Mouse (Mus musculus) layer of hippocampus, adult 9-10 months (tissue): ENCODE measurements around the gene Hbs1l.
A peak's percentile ranks its signal among the peaks of the same experiment; 100 is the strongest.

Source experiments
- DNase-seq: peaks from one replicate; pipeline ENCODE4 v3.0.0; 2022; ENCODE audit warnings: low spot score

Gene Hbs1l

GRCm38 (mm10) chr10:21295759-21296621 lies at the start of gene Hbs1l:
Gene Hbs1l (plus strand): TSS chr10:21295979.
- peak; percentile 62 for DNase-seq

- DNase-seq = no peak
These were observed 47.2 kb upstream of the Hbs1l start for GRCm38 (mm10) chr10:21248556-21248955.

- peak; percentile 3 for DNase-seq
These were observed 43.8 kb upstream of the Hbs1l start for GRCm38 (mm10) chr10:21251881-21252534.

DNA sequence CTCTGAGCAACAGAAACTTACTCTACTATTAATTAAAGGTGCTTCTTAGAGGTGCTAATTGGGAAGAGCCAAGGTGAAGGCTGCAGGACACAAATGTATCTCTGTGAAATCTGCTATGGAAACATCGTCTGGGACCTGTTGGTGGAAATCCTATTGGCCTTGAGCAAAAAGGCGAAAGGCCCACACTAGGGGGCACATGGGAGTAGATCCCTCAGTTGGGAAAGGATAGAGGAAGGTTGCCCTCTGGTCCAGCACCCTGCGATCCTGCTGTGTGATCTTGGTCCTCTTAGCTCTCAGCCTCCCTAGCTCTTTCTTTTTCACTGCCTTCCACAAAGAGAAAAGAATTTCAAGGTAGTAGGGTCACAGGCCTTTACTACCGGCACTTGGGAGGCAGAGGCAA lies 43.0 kb upstream of the Hbs1l start:
- DNase-seq = no peak

- DNase-seq = no peak
These were observed 41.3 kb upstream of the Hbs1l start for GRCm38 (mm10) chr10:21254266-21255140.

DNA sequence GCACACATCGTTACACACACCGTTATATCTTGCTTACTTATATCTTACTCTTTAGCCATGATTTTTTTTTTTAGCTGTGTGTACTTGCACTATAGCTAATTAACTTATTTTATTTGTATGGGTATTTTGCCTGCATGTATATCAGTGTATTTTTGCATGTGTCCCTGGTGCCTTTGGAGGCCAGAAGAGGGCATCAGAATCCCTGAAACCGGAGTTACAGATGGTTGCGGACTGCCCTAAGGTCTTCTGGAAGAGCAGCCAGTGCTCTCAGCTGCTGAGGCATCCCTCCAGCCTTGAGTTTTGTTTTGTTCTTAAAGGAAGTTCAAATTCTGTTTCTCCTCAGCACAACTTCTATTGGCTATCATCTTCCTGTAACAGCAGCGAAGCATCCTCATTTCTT lies 38.5 kb upstream of the Hbs1l start:
- no peak for DNase-seq

GRCm38 (mm10) chr10:21259649-21260048 lies 36.1 kb upstream of the Hbs1l start:
- DNase-seq = no peak

- DNase-seq = no peak
These were observed 30.6 kb upstream of the Hbs1l start for GRCm38 (mm10) chr10:21265188-21265587.

- DNase-seq = no peak
These were observed 28.3 kb upstream of the Hbs1l start for GRCm38 (mm10) chr10:21267452-21267851.

- DNase-seq = no peak
These were observed 26.9 kb upstream of the Hbs1l start for GRCm38 (mm10) chr10:21268786-21269410.

DNA sequence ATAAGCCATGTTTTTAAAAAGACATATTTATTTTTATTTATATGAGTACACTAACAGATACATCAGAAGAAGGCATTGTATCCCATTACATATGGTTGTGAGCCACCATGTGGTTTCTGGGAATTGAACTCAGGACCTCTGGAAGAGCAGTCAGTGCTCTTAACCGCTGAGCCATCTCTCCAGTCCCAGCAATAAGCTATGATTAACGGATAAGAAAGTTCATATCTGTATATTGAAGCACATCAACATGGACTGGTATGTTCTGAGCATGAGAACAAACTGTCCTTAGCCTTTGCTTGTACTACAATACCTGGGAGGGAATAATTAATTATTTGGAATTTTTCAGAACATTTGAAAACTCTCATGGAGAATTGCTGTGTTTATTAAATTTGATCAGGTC lies 25.9 kb upstream of the Hbs1l start:
- DNase-seq = no peak

GRCm38 (mm10) chr10:21270905-21271304 lies 24.9 kb upstream of the Hbs1l start:
- DNase-seq = no peak

DNA sequence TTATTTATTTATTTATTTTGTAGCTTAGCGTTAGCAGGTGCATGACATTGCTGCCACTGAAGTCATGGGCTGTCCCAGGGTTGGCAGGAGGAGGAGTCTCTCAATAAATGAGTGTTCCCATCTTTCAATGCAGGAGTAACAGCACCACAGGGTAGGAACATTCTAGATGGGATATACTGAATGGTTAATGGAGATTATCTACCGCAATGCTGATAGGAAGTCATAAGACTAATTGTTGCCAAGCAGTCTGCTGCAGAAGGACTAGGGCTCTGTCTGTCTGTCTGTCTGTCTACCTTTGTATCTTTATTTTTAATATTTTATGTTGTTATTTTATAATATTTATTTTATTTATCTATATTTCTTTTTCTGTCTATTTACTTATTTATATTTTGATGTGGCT lies 24.5 kb upstream of the Hbs1l start:
- no peak for DNase-seq

GRCm38 (mm10) chr10:21271785-21272184 lies 24.0 kb upstream of the Hbs1l start:
- no peak for DNase-seq

GRCm38 (mm10) chr10:21287243-21288127 lies 8.3 kb upstream of the Hbs1l start:
- DNase-seq = no peak

GRCm38 (mm10) chr10:21291228-21291627 lies 4.6 kb upstream of the Hbs1l start:
- no peak for DNase-seq

GRCm38 (mm10) chr10:21294217-21294616 lies 1.6 kb upstream of the Hbs1l start:
- no peak for DNase-seq

GRCm38 (mm10) chr10:21295397-21295758 lies 401 bp upstream of the Hbs1l start:
- DNase-seq = no peak

DNA sequence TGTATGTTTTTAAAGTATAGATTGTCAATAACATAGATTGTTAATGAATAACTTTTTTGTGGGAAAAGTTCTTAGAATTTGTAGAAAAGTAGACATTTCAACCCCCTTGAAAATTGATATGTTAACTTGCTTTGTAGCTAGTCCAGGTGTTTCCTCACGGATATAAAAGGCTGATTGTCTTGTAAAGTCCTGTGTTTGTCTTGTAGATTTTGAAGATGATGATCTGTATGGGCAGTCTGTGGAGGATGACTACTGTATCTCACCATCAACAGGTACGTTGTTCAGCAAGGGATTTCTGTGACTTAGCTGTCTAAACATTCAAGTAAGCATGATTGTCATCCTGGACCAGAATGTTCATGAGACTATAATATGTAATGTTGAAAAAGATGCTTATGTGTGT lies 3.2 kb downstream of the Hbs1l start:
- DNase-seq = no peak

DNA sequence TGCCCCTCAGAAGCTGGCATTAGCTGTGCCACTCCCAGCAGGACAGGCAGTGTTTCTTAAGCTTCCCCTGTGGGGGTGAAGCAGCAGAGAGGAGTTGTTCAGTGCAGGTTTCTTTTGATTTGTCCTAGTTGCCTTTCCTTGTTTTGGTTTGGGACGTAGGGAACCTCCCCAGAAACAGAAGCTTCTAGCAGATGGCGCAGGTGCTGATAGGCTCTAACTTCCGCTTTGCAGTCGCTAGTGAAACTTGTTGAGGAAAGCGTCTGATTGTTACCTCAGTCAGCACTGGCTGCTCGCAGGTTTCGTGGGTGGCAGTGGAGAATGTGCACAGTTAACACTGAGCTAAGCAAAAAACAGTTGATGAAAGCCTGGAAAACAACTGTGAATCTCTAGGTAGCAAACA lies 6.0 kb downstream of the Hbs1l start:
- DNase-seq = no peak
